Mouse (Mus musculus) ZHBTc4 (cell line): ENCODE measurements around the gene Cse1l.

Experiments
- DNase-seq: peaks from one replicate; pipeline ENCODE4 v3.0.0-alpha.2; 2011; ENCODE audit warnings: low read depth, low spot score

Cse1l gene

GRCm38 (mm10) chr2:166905711-166906522 lies at the start of gene Cse1l:
Cse1l (plus strand) TSS chr2:166906040.
- DNase-seq, result peak; percentile 98

GRCm38 (mm10) chr2:166856366-166856765 lies 49.5 kb upstream of the Cse1l start:
- DNase-seq, result no peak

GRCm38 (mm10) chr2:166857118-166857517 lies 48.7 kb upstream of the Cse1l start:
- DNase-seq, result peak; percentile 79

- DNase-seq, result no peak
Measured at GRCm38 (mm10) chr2:166859214-166859613, 46.6 kb upstream of the Cse1l start.

GRCm38 (mm10) chr2:166862505-166862904 lies 43.3 kb upstream of the Cse1l start:
- no peak for DNase-seq

GRCm38 (mm10) chr2:166865476-166865875 lies 40.4 kb upstream of the Cse1l start:
- DNase-seq, result no peak

- DNase-seq, result no peak
Measured at GRCm38 (mm10) chr2:166870271-166870865, 35.5 kb upstream of the Cse1l start.

GRCm38 (mm10) chr2:166870899-166871298 lies 34.9 kb upstream of the Cse1l start:
- no peak for DNase-seq

GRCm38 (mm10) chr2:166874675-166875280 lies 31.1 kb upstream of the Cse1l start:
- no peak for DNase-seq

- no peak for DNase-seq
Measured at GRCm38 (mm10) chr2:166875561-166875960, 30.3 kb upstream of the Cse1l start.

GRCm38 (mm10) chr2:166876331-166876730 lies 29.5 kb upstream of the Cse1l start:
- no peak for DNase-seq

GRCm38 (mm10) chr2:166885066-166885465 lies 20.8 kb upstream of the Cse1l start:
- no peak for DNase-seq

GRCm38 (mm10) chr2:166885619-166886018 lies 20.2 kb upstream of the Cse1l start:
- DNase-seq, result no peak

GRCm38 (mm10) chr2:166886231-166886630 lies 19.6 kb upstream of the Cse1l start:
- no peak for DNase-seq

GRCm38 (mm10) chr2:166887816-166888215 lies 18.0 kb upstream of the Cse1l start:
- peak; percentile 64 for DNase-seq

- peak; percentile 76 for DNase-seq
Measured at GRCm38 (mm10) chr2:166891366-166891880, 14.4 kb upstream of the Cse1l start.

GRCm38 (mm10) chr2:166892158-166892680 lies 13.6 kb upstream of the Cse1l start:
- DNase-seq, result no peak

- DNase-seq, result no peak
Measured at GRCm38 (mm10) chr2:166893036-166893435, 12.8 kb upstream of the Cse1l start.

GRCm38 (mm10) chr2:166896368-166896767 lies 9.5 kb upstream of the Cse1l start:
- DNase-seq, result no peak

GRCm38 (mm10) chr2:166896974-166897373 lies 8.9 kb upstream of the Cse1l start:
- DNase-seq, result no peak

GRCm38 (mm10) chr2:166899161-166899560 lies 6.7 kb upstream of the Cse1l start:
- peak; percentile 53 for DNase-seq

- peak; percentile 53 for DNase-seq
Measured at GRCm38 (mm10) chr2:166899746-166900145, 6.1 kb upstream of the Cse1l start.
